8 mouse cellular contexts compared by ENCODE assay signal in genomic region chr9:107579023-107579900, GRCm38 (mm10). TPM values are rescaled to one million over a fixed set of nuclear protein-coding genes. Genes with fewer than 3 reads are reported as not detected.
A peak's percentile ranks its signal among the peaks of the same experiment; 100 is the strongest.
DNase-seq lines count a peak whose midpoint lies in the region; ATAC-seq and TF ChIP-seq lines count a peak whose summit lies in the region.

No protein-coding gene starts in this region.

- no peak overlapping the region for H3ac ChIP-seq in myocyte (ENCODE audit: control insufficient read depth, insufficient read length)

- no peak for TF ChIP-seq CTCF in cerebellum, adult 2 months (IDR thresholded peaks at IDR 0.05; ENCODE audit: borderline replicate concordance, insufficient read depth, low read depth, low read length)
- no peak for TF ChIP-seq CTCF in lung, embryonic 14.5 days (IDR thresholded peaks at IDR 0.05; ENCODE audit: low read depth)

- 0 out of 2 replicates have a peak, but pooled peaks have one; percentile 13 for TF ChIP-seq POLR2A in cerebellum, adult 2 months (IDR thresholded peaks at IDR 0.05; ENCODE audit: borderline replicate concordance, insufficient read depth, low read length)
- TF ChIP-seq POLR2A in myocyte (IDR thresholded peaks at IDR 0.05; ENCODE audit: insufficient read length, low read depth): no peak

- no peak for ATAC-seq in lung, embryonic 14.5 days (ENCODE audit: insufficient read depth)
- no peak for ATAC-seq in forebrain, embryonic 13.5 days

- H3K4me2 ChIP-seq in lung, embryonic 14.5 days: no peak overlapping the region; the same call in 1 of the 2 replicates
- peak overlapping the region; percentile 82; the same call in 1 of the 2 replicates for H3K4me2 ChIP-seq in forebrain, embryonic 13.5 days
- peak overlapping the region; percentile 90 for H3K4me2 ChIP-seq in myocyte (ENCODE audit: low read depth)

- WGBS in cerebellum, adult 2 months: 71% methylated on average over 14 of the region's 14 CpGs
- WGBS in lung, embryonic 14.5 days: 92% methylated on average over 14 of the region's 14 CpGs
- 93% methylated on average over 14 of the region's 14 CpGs for WGBS in forebrain, embryonic 13.5 days

- no peaks in the 10 kb centered on the region for H3K9me3 ChIP-seq in lung, embryonic 14.5 days (ENCODE audit: low read depth, low read length)
- no peaks in the 10 kb centered on the region for H3K9me3 ChIP-seq in forebrain, embryonic 13.5 days (replicated peaks)

- peak; percentile 59 to 86 for DNase-seq in cerebellum, adult 2 months
- no peak for DNase-seq in cerebellum, adult 11-12 months
- DNase-seq in lung, embryonic 14.5 days: no peak
- DNase-seq in lung, postnatal 14 days: no peak
- no peak for DNase-seq in urinary bladder, postnatal 10 days (ENCODE audit: low spot score)
- DNase-seq in spleen, postnatal 14 days (ENCODE audit: low spot score in 2 of 2): no peak

- H3K4me1 ChIP-seq in cerebellum, adult 2 months (ENCODE audit: control insufficient read depth, insufficient read depth, low read length): peaks cover 29% of the 10 kb centered on the region
- peaks cover 11% of the 10 kb centered on the region for H3K4me1 ChIP-seq in lung, embryonic 14.5 days (ENCODE audit: insufficient read depth)
- peaks cover 37% of the 10 kb centered on the region for H3K4me1 ChIP-seq in forebrain, embryonic 13.5 days

- H3K4me3 ChIP-seq in cerebellum, adult 2 months (replicated peaks; ENCODE audit: insufficient read depth, low read depth, low read length): no peak overlapping the region
- no peak overlapping the region for H3K4me3 ChIP-seq in lung, embryonic 14.5 days (ENCODE audit: low read depth, low read length)
- H3K4me3 ChIP-seq in forebrain, embryonic 13.5 days: no peak overlapping the region
- H3K4me3 ChIP-seq in myocyte: no peak overlapping the region

- peaks cover 5% of the 10 kb centered on the region for H3K79me2 ChIP-seq in myocyte (ENCODE audit: control insufficient read depth, insufficient read depth)

- H3K27me3 ChIP-seq in cerebellum, adult 2 months (ENCODE audit: control insufficient read depth, insufficient read depth, low read length): no peaks in the 10 kb centered on the region
- no peaks in the 10 kb centered on the region for H3K27me3 ChIP-seq in lung, embryonic 14.5 days (ENCODE audit: insufficient read depth, low read length)
- H3K27me3 ChIP-seq in forebrain, embryonic 13.5 days: no peaks in the 10 kb centered on the region
- H3K27me3 ChIP-seq in myocyte (ENCODE audit: control insufficient read depth, insufficient read depth, insufficient read length): no peaks in the 10 kb centered on the region

- no peak overlapping the region for H3K9ac ChIP-seq in lung, embryonic 14.5 days
- H3K9ac ChIP-seq in forebrain, embryonic 13.5 days: 0 out of 2 replicates have a peak overlapping the region, but pooled peaks have one; percentile 13

- H3K36me3 ChIP-seq in lung, embryonic 14.5 days (ENCODE audit: insufficient read depth): peaks cover 21% of the 10 kb centered on the region
- peaks cover 24% of the 10 kb centered on the region for H3K36me3 ChIP-seq in forebrain, embryonic 13.5 days (ENCODE audit: poor library complexity, severe bottlenecking)
- no peaks in the 10 kb centered on the region for H3K36me3 ChIP-seq in myocyte (ENCODE audit: control insufficient read depth, insufficient read depth)

- H3K27ac ChIP-seq in cerebellum, adult 2 months (ENCODE audit: insufficient read depth, low read length): peak overlapping the region; percentile 16; the same call in 1 of the 2 replicates
- H3K27ac ChIP-seq in lung, embryonic 14.5 days (ENCODE audit: low read depth): peak overlapping the region; percentile 93; the same call in 1 of the 2 replicates
- peak overlapping the region; percentile 83; the same call in 1 of the 2 replicates for H3K27ac ChIP-seq in forebrain, embryonic 13.5 days

TF ChIP-seq in myocyte, 11 proteins besides CTCF, POLR2A, EP300 and RAD21:
- TF ChIP-seq REST (IDR thresholded peaks at IDR 0.05; ENCODE audit: insufficient read depth, insufficient read length) (no peak), MAX (IDR thresholded peaks at IDR 0.05; ENCODE audit: low read depth) (no peak), SRF (IDR thresholded peaks at IDR 0.05; ENCODE audit: control insufficient read depth, insufficient read length, low read depth) (no peak), E2F4 (IDR thresholded peaks at IDR 0.05; ENCODE audit: insufficient read depth) (no peak), MYOG (IDR thresholded peaks at IDR 0.05; ENCODE audit: control insufficient read depth in 1 of 3, insufficient read depth in 1 of 3, insufficient read length in 2 of 3, low read depth in 2 of 3) (no peak), CEBPB (IDR thresholded peaks at IDR 0.05; ENCODE audit: insufficient read depth, poor library complexity, severe bottlenecking) (no peak), USF1 (IDR thresholded peaks at IDR 0.05; ENCODE audit: low read depth) (no peak)
TF ChIP-seq in myocyte: peak in this region for 0.

RNA-seq across cellular contexts. Expression of gene Naa80, which starts 0.6 kb away (rescaled TPM):
- 19.5 and 21.6 TPM in 2 replicates for polyA plus RNA-seq in cerebellum, adult 2 months (2012; rRNA removed)
- 14.7 and 17.2 TPM in 2 replicates for polyA plus RNA-seq in lung, embryonic 14.5 days (2014; fragmentation: Nextera tagmentation; extraction: Ambion mirVana)
- 14.5 and 17.9 TPM in 2 replicates for polyA plus RNA-seq in forebrain, embryonic 13.5 days (2015; fragmentation: Nextera tagmentation; extraction: Ambion mirVana)
- 13.8 TPM for polyA plus RNA-seq in myocyte (2012; fragmentation: generic; extraction: Trizol)

RNA-seq across cellular contexts. Expression of gene Hyal3, which starts 1.4 kb away (rescaled TPM):
- polyA plus RNA-seq in cerebellum, adult 2 months (2012; rRNA removed): 1.1 TPM in 2 replicates
- 0.73 and 1.4 TPM in 2 replicates for polyA plus RNA-seq in lung, embryonic 14.5 days (2014; fragmentation: Nextera tagmentation; extraction: Ambion mirVana)
- 1.1 and 1.5 TPM in 2 replicates for polyA plus RNA-seq in forebrain, embryonic 13.5 days (2015; fragmentation: Nextera tagmentation; extraction: Ambion mirVana)
- 0.43 TPM for polyA plus RNA-seq in myocyte (2012; fragmentation: generic; extraction: Trizol)

RNA-seq across cellular contexts. Expression of gene Hyal1, which starts 2.5 kb away (rescaled TPM):
- 5.7 and 6.8 TPM in 2 replicates for polyA plus RNA-seq in cerebellum, adult 2 months (2012; rRNA removed)
- 5.2 and 5.9 TPM in 2 replicates for polyA plus RNA-seq in lung, embryonic 14.5 days (2014; fragmentation: Nextera tagmentation; extraction: Ambion mirVana)
- 8.4 and 8.5 TPM in 2 replicates for polyA plus RNA-seq in forebrain, embryonic 13.5 days (2015; fragmentation: Nextera tagmentation; extraction: Ambion mirVana)
- polyA plus RNA-seq in myocyte (2012; fragmentation: generic; extraction: Trizol): 3.3 TPM

RNA-seq across cellular contexts. Expression of gene Ifrd2, which starts 8.2 kb away (rescaled TPM):
- 20.2 and 23.4 TPM in 2 replicates for polyA plus RNA-seq in cerebellum, adult 2 months (2012; rRNA removed)
- 57.9 and 64.6 TPM in 2 replicates for polyA plus RNA-seq in lung, embryonic 14.5 days (2014; fragmentation: Nextera tagmentation; extraction: Ambion mirVana)
- polyA plus RNA-seq in forebrain, embryonic 13.5 days (2015; fragmentation: Nextera tagmentation; extraction: Ambion mirVana): 15.4 and 20.8 TPM in 2 replicates
- polyA plus RNA-seq in myocyte (2012; fragmentation: generic; extraction: Trizol): 29.4 TPM

RNA-seq across cellular contexts. Expression of gene Hyal2, which starts 11.5 kb away (rescaled TPM):
- 10.8 and 11.9 TPM in 2 replicates for polyA plus RNA-seq in cerebellum, adult 2 months (2012; rRNA removed)
- polyA plus RNA-seq in lung, embryonic 14.5 days (2014; fragmentation: Nextera tagmentation; extraction: Ambion mirVana): 126 and 129 TPM in 2 replicates
- polyA plus RNA-seq in forebrain, embryonic 13.5 days (2015; fragmentation: Nextera tagmentation; extraction: Ambion mirVana): 85.4 and 99.5 TPM in 2 replicates
- polyA plus RNA-seq in myocyte (2012; fragmentation: generic; extraction: Trizol): 34.2 TPM

Comparison
In these comparisons a context has a peak if more than half of its experiments do, and no peak if none do; other contexts are left out.
1. DNase-seq: peak in cerebellum, adult 2 months (2 of 2); none in cerebellum, adult 11-12 months (single experiment), lung, embryonic 14.5 days (single experiment), lung, postnatal 14 days (single experiment), urinary bladder, postnatal 10 days (single experiment) and spleen, postnatal 14 days (0 of 2).
2. H3K27ac ChIP-seq: peak in every context shown above with its lines; median percentile 93 in lung, embryonic 14.5 days; 83 in forebrain, embryonic 13.5 days; 16 in cerebellum, adult 2 months.